Mouse (Mus musculus): ENCODE measurements around the gene Fchsd2. TPM values are rescaled to one million over a fixed set of nuclear protein-coding genes. Genes with fewer than 3 reads are reported as not detected.
A peak's percentile ranks its signal among the peaks of the same experiment; 100 is the strongest.

Gene Fchsd2
- polyA plus RNA-seq, 1 experiment from 2014 or later, result 42.0 TPM

GRCm38 (mm10) chr7:101059188-101059587, 33.5 kb upstream of the Fchsd2 start:
- 59% methylated on average over 5 of the region's 5 CpGs for WGBS
- H3K9me3 ChIP-seq (replicated peaks; ENCODE audit: control insufficient read depth, low read length, poor library complexity, severe bottlenecking), result no peaks in the 10 kb centered on the region
- H3K36me3 ChIP-seq (ENCODE audit: control insufficient read depth, insufficient read depth, low read length), result no peaks in the 10 kb centered on the region
- H3K4me1 ChIP-seq (ENCODE audit: control insufficient read depth, insufficient read depth, low read length), result no peaks in the 10 kb centered on the region; the same call in none of the 2 replicates
- H3K27me3 ChIP-seq (ENCODE audit: control insufficient read depth, insufficient read depth, low read depth, low read length), result no peaks in the 10 kb centered on the region; the same call in 1 of the 2 replicates
- H3K9ac ChIP-seq (ENCODE audit: low read depth, low read length), result no peak overlapping the region
- no peak overlapping the region for H3K4me2 ChIP-seq (ENCODE audit: low read length)
- H3K27ac ChIP-seq (ENCODE audit: low read length), result no peak overlapping the region
- peak; percentile 60; the same call in 1 of the 2 replicates for ATAC-seq
- H3K4me3 ChIP-seq (ENCODE audit: low read depth, low read length), result no peak overlapping the region

DNA sequence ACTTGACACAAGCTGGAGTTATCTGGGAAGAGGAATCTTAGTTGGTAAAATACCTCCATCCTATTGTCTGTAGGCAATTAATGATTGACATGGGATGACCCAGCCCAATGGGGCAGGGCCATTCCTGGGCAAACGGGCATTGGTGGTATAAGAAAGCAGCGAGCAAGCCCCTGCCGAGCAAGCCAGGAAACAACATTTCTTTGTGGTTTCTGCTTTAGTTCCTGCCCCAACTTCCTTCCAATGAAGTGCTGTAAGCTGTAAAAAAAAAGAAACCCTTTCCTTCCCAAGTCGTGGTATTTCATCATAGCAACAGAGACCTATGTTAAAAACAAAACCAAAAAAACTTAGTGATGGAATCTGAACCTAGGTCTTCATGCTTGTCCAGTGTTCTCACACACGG, 32.2 kb upstream of the Fchsd2 start:
- H3K4me3 ChIP-seq (ENCODE audit: low read depth, low read length), result no peak overlapping the region
- ATAC-seq, result no peak
- no peak overlapping the region for H3K4me2 ChIP-seq (ENCODE audit: low read length)
- H3K9me3 ChIP-seq (replicated peaks; ENCODE audit: control insufficient read depth, low read length, poor library complexity, severe bottlenecking), result no peaks in the 10 kb centered on the region
- no peaks in the 10 kb centered on the region; the same call in 1 of the 2 replicates for H3K27me3 ChIP-seq (ENCODE audit: control insufficient read depth, insufficient read depth, low read depth, low read length)
- no peaks in the 10 kb centered on the region; the same call in none of the 2 replicates for H3K4me1 ChIP-seq (ENCODE audit: control insufficient read depth, insufficient read depth, low read length)
- no peak overlapping the region for H3K9ac ChIP-seq (ENCODE audit: low read depth, low read length)
- H3K27ac ChIP-seq (ENCODE audit: low read length), result no peak overlapping the region
- no peaks in the 10 kb centered on the region for H3K36me3 ChIP-seq (ENCODE audit: control insufficient read depth, insufficient read depth, low read length)
- WGBS, result 78% methylated on average over 5 of the region's 5 CpGs

GRCm38 (mm10) chr7:101061381-101061780, 31.3 kb upstream of the Fchsd2 start:
- H3K27ac ChIP-seq (ENCODE audit: low read length), result no peak overlapping the region
- no peaks in the 10 kb centered on the region; the same call in 1 of the 2 replicates for H3K27me3 ChIP-seq (ENCODE audit: control insufficient read depth, insufficient read depth, low read depth, low read length)
- WGBS, result 5% methylated on average over 17 of the region's 17 CpGs
- no peaks in the 10 kb centered on the region; the same call in none of the 2 replicates for H3K4me1 ChIP-seq (ENCODE audit: control insufficient read depth, insufficient read depth, low read length)
- H3K9me3 ChIP-seq (replicated peaks; ENCODE audit: control insufficient read depth, low read length, poor library complexity, severe bottlenecking), result no peaks in the 10 kb centered on the region
- H3K9ac ChIP-seq (ENCODE audit: low read depth, low read length), result no peak overlapping the region
- H3K4me2 ChIP-seq (ENCODE audit: low read length), result peak overlapping the region; percentile 45
- H3K36me3 ChIP-seq (ENCODE audit: control insufficient read depth, insufficient read depth, low read length), result no peaks in the 10 kb centered on the region
- ATAC-seq, result peak; percentile 72
- H3K4me3 ChIP-seq (ENCODE audit: low read depth, low read length), result no peak overlapping the region

DNA sequence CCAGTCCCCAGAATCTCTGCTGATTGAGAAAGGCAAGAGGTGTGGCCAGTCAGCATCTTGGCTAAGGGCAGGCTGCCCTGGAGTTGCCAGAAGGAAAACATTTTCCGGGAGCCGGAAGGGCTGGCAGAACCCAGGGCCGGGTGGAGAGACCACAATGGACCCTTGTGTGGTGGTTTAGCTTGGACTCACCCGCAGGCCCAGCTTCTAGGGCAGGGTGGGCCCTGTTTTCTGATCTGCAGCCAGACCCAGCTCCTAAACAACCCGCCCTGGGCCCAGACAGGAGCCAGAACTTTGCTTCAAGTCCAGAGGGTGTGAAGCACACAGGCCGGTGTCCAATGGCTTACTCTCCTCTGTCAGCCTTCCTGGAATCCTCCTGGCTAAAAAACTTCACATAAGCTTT, 30.4 kb upstream of the Fchsd2 start:
- H3K9ac ChIP-seq (ENCODE audit: low read depth, low read length), result no peak overlapping the region; the same call in 1 of the 2 replicates
- no peaks in the 10 kb centered on the region for H3K36me3 ChIP-seq (ENCODE audit: control insufficient read depth, insufficient read depth, low read length)
- H3K4me2 ChIP-seq (ENCODE audit: low read length), result no peak overlapping the region
- H3K27ac ChIP-seq (ENCODE audit: low read length), result no peak overlapping the region
- no peak for ATAC-seq
- H3K4me3 ChIP-seq (ENCODE audit: low read depth, low read length), result no peak overlapping the region
- no peaks in the 10 kb centered on the region for H3K9me3 ChIP-seq (replicated peaks; ENCODE audit: control insufficient read depth, low read length, poor library complexity, severe bottlenecking)
- no peaks in the 10 kb centered on the region; the same call in 1 of the 2 replicates for H3K27me3 ChIP-seq (ENCODE audit: control insufficient read depth, insufficient read depth, low read depth, low read length)
- 90% methylated on average over 6 of the region's 6 CpGs for WGBS
- H3K4me1 ChIP-seq (ENCODE audit: control insufficient read depth, insufficient read depth, low read length), result no peaks in the 10 kb centered on the region; the same call in none of the 2 replicates

GRCm38 (mm10) chr7:101063523-101063922, 29.1 kb upstream of the Fchsd2 start:
- Histone ChIP-seq H3K9me3 (replicated peaks; ENCODE audit: control insufficient read depth, low read length, poor library complexity, severe bottlenecking) (no peaks in the 10 kb centered on the region), H3K9ac (ENCODE audit: low read depth, low read length) (no peak overlapping the region), H3K4me2 (ENCODE audit: low read length) (no peak overlapping the region), H3K4me1 (ENCODE audit: control insufficient read depth, insufficient read depth, low read length) (no peaks in the 10 kb centered on the region; the same call in 1 of the 2 replicates), H3K27me3 (ENCODE audit: control insufficient read depth, insufficient read depth, low read depth, low read length) (no peaks in the 10 kb centered on the region; the same call in 1 of the 2 replicates), H3K27ac (ENCODE audit: low read length) (no peak overlapping the region), H3K4me3 (ENCODE audit: low read depth, low read length) (no peak overlapping the region), H3K36me3 (ENCODE audit: control insufficient read depth, insufficient read depth, low read length) (no peaks in the 10 kb centered on the region)
- 90% methylated on average over 10 of the region's 10 CpGs for WGBS
- no peak for ATAC-seq

DNA sequence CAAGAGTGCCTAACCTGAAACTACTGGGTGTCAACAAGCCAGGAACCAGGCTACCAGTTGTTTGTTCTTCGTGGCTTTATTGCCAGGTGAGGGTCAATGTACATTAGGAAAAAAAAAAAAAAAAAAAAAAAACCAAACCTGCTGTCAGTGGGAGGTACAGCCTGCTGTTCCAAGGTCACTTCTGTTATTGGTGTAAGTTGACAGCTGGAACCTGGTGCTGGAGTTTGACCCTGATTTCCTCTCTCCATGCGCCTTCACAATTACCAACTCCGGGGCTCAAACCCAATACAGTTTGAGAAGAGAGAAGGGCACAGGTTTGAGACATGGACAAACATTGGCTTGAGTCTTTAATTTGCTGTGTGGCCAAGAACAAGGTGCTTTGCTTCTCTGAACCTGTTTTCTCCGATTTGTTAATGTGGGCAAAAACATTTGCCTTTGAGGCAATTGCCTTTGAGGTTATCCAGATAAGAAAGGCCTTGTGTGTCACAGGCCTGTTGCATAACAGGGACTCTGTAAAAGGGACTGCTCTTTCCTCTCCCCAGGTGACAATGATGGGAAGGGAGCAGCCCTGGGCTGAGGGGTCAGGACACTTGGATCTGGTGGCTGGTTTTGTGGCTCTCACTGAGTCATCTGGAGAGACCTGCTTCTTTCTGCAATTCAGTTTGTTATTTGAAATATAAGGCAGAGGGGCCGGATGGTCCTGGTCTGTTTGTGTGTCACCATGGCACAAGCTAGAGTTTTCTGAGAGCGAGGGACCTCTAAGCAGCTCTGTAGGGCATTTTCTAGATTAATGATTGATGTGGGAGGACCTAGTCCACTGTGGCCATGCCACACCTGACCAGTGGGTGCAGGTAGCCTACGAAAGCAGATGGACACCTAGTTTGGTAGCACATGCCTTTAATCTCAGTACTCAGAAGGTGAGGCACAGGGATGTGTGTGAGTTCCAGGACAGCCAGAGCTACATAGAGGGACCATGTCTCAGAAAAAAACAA, 27.7 kb upstream of the Fchsd2 start:
- Histone ChIP-seq H3K9me3 (replicated peaks; ENCODE audit: control insufficient read depth, low read length, poor library complexity, severe bottlenecking) (no peaks in the 10 kb centered on the region), H3K4me1 (ENCODE audit: control insufficient read depth, insufficient read depth, low read length) (no peaks in the 10 kb centered on the region; the same call in 1 of the 2 replicates), H3K9ac (ENCODE audit: low read depth, low read length) (no peak overlapping the region), H3K27me3 (ENCODE audit: control insufficient read depth, insufficient read depth, low read depth, low read length) (no peaks in the 10 kb centered on the region; the same call in 1 of the 2 replicates), H3K36me3 (ENCODE audit: control insufficient read depth, insufficient read depth, low read length) (no peaks in the 10 kb centered on the region), H3K4me3 (ENCODE audit: low read depth, low read length) (no peak overlapping the region), H3K4me2 (ENCODE audit: low read length) (no peak overlapping the region), H3K27ac (ENCODE audit: low read length) (no peak overlapping the region)
- no peak for ATAC-seq
- 89% methylated on average over 7 of the region's 7 CpGs for WGBS

GRCm38 (mm10) chr7:101066009-101066408, 26.7 kb upstream of the Fchsd2 start:
- H3K4me2 ChIP-seq (ENCODE audit: low read length), result no peak overlapping the region
- no peaks in the 10 kb centered on the region; the same call in 1 of the 2 replicates for H3K4me1 ChIP-seq (ENCODE audit: control insufficient read depth, insufficient read depth, low read length)
- no peak overlapping the region for H3K9ac ChIP-seq (ENCODE audit: low read depth, low read length)
- no peak overlapping the region for H3K27ac ChIP-seq (ENCODE audit: low read length)
- H3K27me3 ChIP-seq (ENCODE audit: control insufficient read depth, insufficient read depth, low read depth, low read length), result no peaks in the 10 kb centered on the region; the same call in 1 of the 2 replicates
- H3K36me3 ChIP-seq (ENCODE audit: control insufficient read depth, insufficient read depth, low read length), result no peaks in the 10 kb centered on the region
- H3K4me3 ChIP-seq (ENCODE audit: low read depth, low read length), result no peak overlapping the region
- H3K9me3 ChIP-seq (replicated peaks; ENCODE audit: control insufficient read depth, low read length, poor library complexity, severe bottlenecking), result no peaks in the 10 kb centered on the region
- ATAC-seq, result no peak
- WGBS, result 93% methylated on average over 5 of the region's 5 CpGs

- H3K9me3 ChIP-seq (replicated peaks; ENCODE audit: control insufficient read depth, low read length, poor library complexity, severe bottlenecking), result no peaks in the 10 kb centered on the region
- H3K9ac ChIP-seq (ENCODE audit: low read depth, low read length), result no peak overlapping the region
- H3K4me1 ChIP-seq (ENCODE audit: control insufficient read depth, insufficient read depth, low read length), result no peaks in the 10 kb centered on the region
- no peaks in the 10 kb centered on the region for H3K36me3 ChIP-seq (ENCODE audit: control insufficient read depth, insufficient read depth, low read length)
- ATAC-seq, result no peak
- H3K4me3 ChIP-seq (ENCODE audit: low read depth, low read length), result no peak overlapping the region
- no peaks in the 10 kb centered on the region; the same call in 1 of the 2 replicates for H3K27me3 ChIP-seq (ENCODE audit: control insufficient read depth, insufficient read depth, low read depth, low read length)
- no peak overlapping the region for H3K4me2 ChIP-seq (ENCODE audit: low read length)
- 85% methylated on average over 3 of the region's 3 CpGs for WGBS
- H3K27ac ChIP-seq (ENCODE audit: low read length), result no peak overlapping the region
Measured at GRCm38 (mm10) chr7:101066650-101067346, 25.9 kb upstream of the Fchsd2 start.
